Mouse (Mus musculus) embryonic facial prominence, embryonic 15.5 days (tissue): ENCODE results near the gene Gsap. TPM values are rescaled to one million over a fixed set of nuclear protein-coding genes. Genes with fewer than 3 reads are reported as not detected.

Experiments used
- ATAC-seq: fragments of 200-750 bp; cut with Nextera tagmentation; 2 replicates; pipeline ENCODE4 v1.8.0; 2017; ENCODE audit warnings: low read depth, moderate TSS enrichment; ENCODE audit not compliant: insufficient number of reproducible peaks, low FRiP score, low TSS enrichment
- H3K27ac ChIP-seq: fragments of 300-500 bp; sonication (generic); replicated peaks from 2 replicates; pipeline ENCODE4 v1.5.1; 2015; ENCODE audit warnings: mild to moderate bottlenecking, inconsistent platforms
- H3K27me3 ChIP-seq: fragments of 300-500 bp; sonication (generic); 2 replicates; pipeline ENCODE4 v1.6.1; 2015; ENCODE audit warnings: inconsistent platforms
- H3K36me3 ChIP-seq: fragments of 300-500 bp; sonication (generic); 2 replicates; pipeline ENCODE4 v1.6.1; 2015; ENCODE audit warnings: mild to moderate bottlenecking, inconsistent platforms
- H3K4me1 ChIP-seq: fragments of 300-500 bp; sonication (generic); 2 replicates; pipeline ENCODE4 v1.6.1; 2015; ENCODE audit warnings: inconsistent platforms
- H3K4me2 ChIP-seq: fragments of 300-500 bp; sonication (generic); replicated peaks from 2 replicates; pipeline ENCODE4 v1.6.1; 2015; ENCODE audit warnings: mild to moderate bottlenecking, inconsistent platforms
- H3K4me3 ChIP-seq: fragments of 300-500 bp; sonication (generic); replicated peaks from 2 replicates; pipeline ENCODE4 v1.5.1; 2015; ENCODE audit warnings: mild to moderate bottlenecking, inconsistent platforms
- H3K9ac ChIP-seq: fragments of 300-500 bp; sonication (generic); 2 replicates; pipeline ENCODE4 v1.6.1; 2015; ENCODE audit warnings: inconsistent platforms
- H3K9me3 ChIP-seq: fragments of 300-500 bp; sonication (generic); replicated peaks from 2 replicates; pipeline ENCODE4 v1.6.1; 2016; ENCODE audit warnings: inconsistent platforms
- WGBS: fragments of 180-500 bp; shearing (Covaris S2); methylation state at CpG from one replicate; pipeline ENCODE4 v1.1.7; 2015; 5-methylcytosine and 5-hydroxymethylcytosine counted together
- polyA plus RNA-seq: library from polyadenylated mRNA; unstranded; fragments of >200 nt; fragmentation: Nextera tagmentation; extraction: Ambion mirVana; gene quantifications from 2 replicates; pipeline ENCODE4 v1.2.1, GENCODE M21; 2015

Gene Gsap
- polyA plus RNA-seq, 1 experiment from 2014 or later: 3.1 TPM

GRCm38 (mm10) chr5:21232876-21233275 lies 46.8 kb downstream of the Gsap start:
- Histone ChIP-seq H3K9me3 (no peaks in the 10 kb centered on the region), H3K27ac (no peak overlapping the region), H3K36me3 (no peaks in the 10 kb centered on the region), H3K4me1 (no peaks in the 10 kb centered on the region), H3K9ac (no peak overlapping the region), H3K27me3 (no peaks in the 10 kb centered on the region), H3K4me2 (no peak overlapping the region), H3K4me3 (no peak overlapping the region)
- ATAC-seq: no peak
- WGBS: 86% methylated on average over 6 of the region's 6 CpGs

GRCm38 (mm10) chr5:21244575-21244974 lies 58.5 kb downstream of the Gsap start:
- no peak overlapping the region for H3K4me3 ChIP-seq
- H3K9ac ChIP-seq: no peak overlapping the region
- no peaks in the 10 kb centered on the region for H3K27me3 ChIP-seq
- WGBS: 92% methylated on average over 1 of the region's 1 CpGs
- H3K9me3 ChIP-seq: no peaks in the 10 kb centered on the region
- H3K27ac ChIP-seq: no peak overlapping the region
- ATAC-seq: no peak
- H3K4me1 ChIP-seq: no peaks in the 10 kb centered on the region
- no peak overlapping the region for H3K4me2 ChIP-seq
- H3K36me3 ChIP-seq: no peaks in the 10 kb centered on the region

GRCm38 (mm10) chr5:21245241-21245640 lies 59.2 kb downstream of the Gsap start:
- ATAC-seq: no peak
- no peak overlapping the region for H3K4me3 ChIP-seq
- H3K9me3 ChIP-seq: no peaks in the 10 kb centered on the region
- 58% methylated on average over 1 of the region's 1 CpGs for WGBS
- H3K4me1 ChIP-seq: no peaks in the 10 kb centered on the region
- H3K9ac ChIP-seq: no peak overlapping the region
- no peak overlapping the region for H3K27ac ChIP-seq
- no peak overlapping the region for H3K4me2 ChIP-seq
- H3K27me3 ChIP-seq: no peaks in the 10 kb centered on the region
- H3K36me3 ChIP-seq: no peaks in the 10 kb centered on the region

GRCm38 (mm10) chr5:21246794-21247193 lies 60.7 kb downstream of the Gsap start:
- ATAC-seq: no peak
- Histone ChIP-seq H3K27me3 (no peaks in the 10 kb centered on the region), H3K4me1 (no peaks in the 10 kb centered on the region), H3K9me3 (no peaks in the 10 kb centered on the region), H3K27ac (no peak overlapping the region), H3K4me2 (no peak overlapping the region), H3K9ac (no peak overlapping the region), H3K4me3 (no peak overlapping the region), H3K36me3 (no peaks in the 10 kb centered on the region)
- WGBS: 90% methylated on average over 6 of the region's 6 CpGs

- ATAC-seq: no peak
- H3K4me2 ChIP-seq: no peak overlapping the region
- no peaks in the 10 kb centered on the region for H3K27me3 ChIP-seq
- no peak overlapping the region for H3K27ac ChIP-seq
- H3K36me3 ChIP-seq: no peaks in the 10 kb centered on the region
- no peaks in the 10 kb centered on the region for H3K9me3 ChIP-seq
- H3K4me1 ChIP-seq: no peaks in the 10 kb centered on the region
- no peak overlapping the region for H3K4me3 ChIP-seq
- no peak overlapping the region for H3K9ac ChIP-seq
- WGBS: 71% methylated on average over 2 of the region's 2 CpGs
Observed at GRCm38 (mm10) chr5:21247916-21248315, 61.9 kb downstream of the Gsap start.

- Histone ChIP-seq H3K4me1 (no peaks in the 10 kb centered on the region), H3K4me3 (no peak overlapping the region), H3K27ac (no peak overlapping the region), H3K9me3 (no peaks in the 10 kb centered on the region), H3K9ac (no peak overlapping the region), H3K4me2 (no peak overlapping the region), H3K36me3 (no peaks in the 10 kb centered on the region), H3K27me3 (no peaks in the 10 kb centered on the region)
- WGBS: 71% methylated on average over 5 of the region's 5 CpGs
- no peak for ATAC-seq
Observed at GRCm38 (mm10) chr5:21248834-21249233, 62.8 kb downstream of the Gsap start.

- 82% methylated on average over 12 of the region's 12 CpGs for WGBS
- Histone ChIP-seq H3K27me3 (no peaks in the 10 kb centered on the region), H3K9ac (no peak overlapping the region), H3K4me3 (no peak overlapping the region), H3K4me2 (no peak overlapping the region), H3K36me3 (no peaks in the 10 kb centered on the region), H3K27ac (no peak overlapping the region), H3K9me3 (no peaks in the 10 kb centered on the region), H3K4me1 (no peaks in the 10 kb centered on the region)
- ATAC-seq: no peak
Observed at GRCm38 (mm10) chr5:21254731-21255525, 68.9 kb downstream of the Gsap start.

- 0 out of 2 replicates have a peak, but pooled peaks cover 1% of the 10 kb centered on the region for H3K4me1 ChIP-seq
- WGBS: 74% methylated on average over 5 of the region's 5 CpGs
- ATAC-seq: no peak; the same call in 1 of the 2 replicates
Observed at GRCm38 (mm10) chr5:21255551-21256132, 69.6 kb downstream of the Gsap start.

GRCm38 (mm10) chr5:21257126-21257525 lies 71.1 kb downstream of the Gsap start:
- Histone ChIP-seq H3K4me2 (no peak overlapping the region), H3K36me3 (no peaks in the 10 kb centered on the region), H3K9me3 (no peaks in the 10 kb centered on the region), H3K9ac (no peak overlapping the region), H3K27ac (no peak overlapping the region), H3K27me3 (no peaks in the 10 kb centered on the region), H3K4me3 (no peak overlapping the region), H3K4me1 (peaks cover 13% of the 10 kb centered on the region; the same call in 1 of the 2 replicates)
- ATAC-seq: no peak
- 36% methylated on average over 4 of the region's 4 CpGs for WGBS

More at GRCm38 (mm10) chr5:21255551-21256132, 69.6 kb downstream of the Gsap start:
- no peak overlapping the region for H3K9ac ChIP-seq
- no peak overlapping the region for H3K4me3 ChIP-seq
- no peak overlapping the region for H3K27ac ChIP-seq
- H3K36me3 ChIP-seq: no peaks in the 10 kb centered on the region
- H3K4me2 ChIP-seq: no peak overlapping the region
- H3K27me3 ChIP-seq: no peaks in the 10 kb centered on the region
- H3K9me3 ChIP-seq: no peaks in the 10 kb centered on the region

GRCm38 (mm10) chr5:21257806-21258205 lies 71.8 kb downstream of the Gsap start:
- Histone ChIP-seq H3K4me3 (no peak overlapping the region), H3K27me3 (no peaks in the 10 kb centered on the region), H3K4me2 (no peak overlapping the region), H3K36me3 (no peaks in the 10 kb centered on the region), H3K4me1 (peaks cover 15% of the 10 kb centered on the region; the same call in 1 of the 2 replicates), H3K9me3 (no peaks in the 10 kb centered on the region), H3K27ac (no peak overlapping the region), H3K9ac (no peak overlapping the region)
- ATAC-seq: no peak
- WGBS: 69% methylated on average over 6 of the region's 6 CpGs

- Histone ChIP-seq H3K27me3 (no peaks in the 10 kb centered on the region), H3K9me3 (no peaks in the 10 kb centered on the region), H3K36me3 (no peaks in the 10 kb centered on the region), H3K4me3 (no peak overlapping the region), H3K9ac (no peak overlapping the region), H3K4me2 (no peak overlapping the region), H3K4me1 (peaks cover 19% of the 10 kb centered on the region; the same call in 1 of the 2 replicates), H3K27ac (no peak overlapping the region)
- WGBS: 57% methylated on average over 7 of the region's 7 CpGs
- ATAC-seq: no peak
Observed at GRCm38 (mm10) chr5:21260746-21261145, 74.7 kb downstream of the Gsap start.
